Mouse (Mus musculus): ENCODE data around the gene Kit.
A peak's percentile ranks its signal among the peaks of the same experiment; 100 is the strongest.

Gene Kit

DNA sequence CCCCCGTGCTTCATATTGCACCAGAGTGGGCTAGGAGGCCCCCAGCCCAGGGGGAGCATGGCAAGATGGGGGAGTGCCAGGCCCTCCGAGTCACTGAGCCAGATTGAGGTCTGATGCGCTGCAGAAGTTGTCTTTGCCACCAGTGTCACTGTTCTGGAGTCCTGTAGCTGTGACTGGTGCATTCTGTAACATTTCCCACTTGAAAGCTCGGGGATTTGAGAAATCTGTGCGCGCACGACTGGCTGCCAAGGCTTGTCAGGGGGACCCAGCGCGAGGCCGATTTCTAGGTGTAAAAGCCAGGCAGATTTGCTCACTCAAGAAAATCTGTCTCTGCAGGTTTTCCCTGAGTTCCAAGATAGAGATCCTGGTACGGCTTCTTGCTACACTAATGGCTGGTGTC is 16.9 kb downstream of the Kit start:
- peak; percentile 35 for DNase-seq

DNA sequence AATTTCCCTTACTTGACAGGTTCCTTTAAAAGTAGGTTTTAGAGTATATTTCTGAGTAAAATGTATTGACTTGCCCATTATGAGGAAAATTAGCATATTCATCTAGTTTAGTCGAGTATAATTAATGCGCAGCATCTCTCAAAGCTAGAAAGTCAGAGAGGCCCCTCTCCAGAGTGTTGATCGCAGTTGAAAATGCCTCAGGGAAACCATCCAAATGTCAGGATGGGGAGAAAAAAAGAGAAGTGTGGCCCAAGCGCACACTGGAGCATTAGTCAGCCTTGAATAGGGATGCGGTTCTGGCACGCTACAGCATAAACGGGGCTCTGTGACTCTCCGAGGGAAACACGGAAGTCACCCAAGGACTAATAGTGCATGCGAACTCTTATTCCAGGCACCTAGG is 20.6 kb downstream of the Kit start:
- DNase-seq: no peak

- no peak for DNase-seq
Measured at GRCm38 (mm10) chr5:75596211-75596610, 21.5 kb downstream of the Kit start.

- no peak for DNase-seq
Measured at GRCm38 (mm10) chr5:75597316-75597715, 22.6 kb downstream of the Kit start.

DNA sequence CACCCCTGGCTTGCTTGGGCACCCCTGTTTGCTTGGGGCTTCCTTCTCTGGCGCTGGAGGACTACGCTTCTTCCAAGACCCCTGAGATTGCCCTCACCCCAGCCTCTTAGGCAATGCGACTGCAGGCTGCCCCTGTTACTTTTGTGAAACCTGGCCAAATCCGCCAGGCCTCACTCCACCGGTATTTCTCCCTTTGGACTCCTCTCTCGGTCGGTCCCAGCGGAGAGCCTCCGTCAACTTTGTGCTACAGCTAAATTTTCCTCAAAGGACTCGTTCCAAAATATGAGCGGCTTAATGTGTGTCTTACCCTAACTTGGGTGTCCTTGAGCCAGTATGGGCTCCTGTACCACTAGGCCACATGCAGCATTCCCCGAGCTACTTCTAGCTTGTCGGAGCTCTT is 23.8 kb downstream of the Kit start:
- no peak for DNase-seq

DNA sequence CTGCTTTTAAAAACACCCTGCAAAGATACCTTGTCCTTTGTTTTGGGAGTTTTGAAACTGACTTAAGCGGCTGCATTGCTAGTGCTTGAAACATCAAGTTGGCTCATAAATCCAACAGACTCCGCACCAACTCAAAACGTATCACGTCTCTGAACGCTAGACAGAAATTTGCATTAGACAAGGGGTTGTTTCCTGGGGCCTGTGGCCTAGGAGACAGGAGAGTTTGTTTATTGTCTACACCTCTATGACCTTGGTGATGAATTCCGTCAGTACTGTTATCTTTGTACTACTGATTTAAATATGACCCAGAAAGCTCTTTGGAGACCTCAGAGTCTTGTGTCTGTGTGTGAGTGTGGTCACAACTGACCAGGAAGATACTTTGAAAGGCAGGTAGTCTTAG is 25.3 kb downstream of the Kit start:
- DNase-seq: no peak

DNA sequence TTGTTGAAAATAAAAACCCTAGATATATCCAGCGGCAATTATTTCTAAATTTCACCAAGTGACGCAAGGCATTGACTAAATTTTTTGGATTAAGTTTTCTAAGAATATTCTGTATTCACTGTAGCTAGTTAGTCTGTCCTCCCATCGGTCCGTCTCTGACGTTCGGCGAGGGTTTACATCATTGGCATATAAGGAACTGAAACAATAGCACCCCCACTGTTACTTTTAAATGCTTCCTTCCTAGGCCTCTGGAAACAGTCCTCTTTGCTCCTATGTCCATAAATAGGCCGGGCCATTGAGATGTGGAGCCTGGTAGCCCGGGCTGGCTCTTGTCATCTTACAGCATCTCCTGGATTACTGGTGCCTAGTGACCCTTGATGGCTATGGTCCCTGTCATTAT is 29.5 kb downstream of the Kit start:
- no peak for DNase-seq

- DNase-seq: no peak
Measured at GRCm38 (mm10) chr5:75606898-75607297, 32.2 kb downstream of the Kit start.

DNA sequence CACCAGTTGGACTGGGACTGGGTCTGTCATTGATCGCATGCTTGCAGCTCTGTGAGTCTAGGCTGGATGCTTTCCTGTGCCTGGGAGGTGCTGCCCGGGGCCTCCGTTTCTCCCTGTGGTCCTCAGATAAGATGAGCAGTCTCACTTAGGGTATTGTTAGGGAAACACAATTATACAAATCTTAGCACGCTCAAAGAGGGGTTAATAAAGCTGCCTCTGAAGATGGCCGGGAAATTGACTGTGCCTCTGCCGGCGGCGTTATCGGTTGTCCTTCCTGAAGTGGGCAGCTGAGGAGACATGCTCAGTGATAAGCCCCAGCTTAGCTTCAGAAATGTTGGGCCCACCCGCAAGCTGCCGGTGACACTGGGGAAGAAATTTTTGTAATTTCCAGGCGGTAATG is 33.3 kb downstream of the Kit start:
- no peak for DNase-seq

DNA sequence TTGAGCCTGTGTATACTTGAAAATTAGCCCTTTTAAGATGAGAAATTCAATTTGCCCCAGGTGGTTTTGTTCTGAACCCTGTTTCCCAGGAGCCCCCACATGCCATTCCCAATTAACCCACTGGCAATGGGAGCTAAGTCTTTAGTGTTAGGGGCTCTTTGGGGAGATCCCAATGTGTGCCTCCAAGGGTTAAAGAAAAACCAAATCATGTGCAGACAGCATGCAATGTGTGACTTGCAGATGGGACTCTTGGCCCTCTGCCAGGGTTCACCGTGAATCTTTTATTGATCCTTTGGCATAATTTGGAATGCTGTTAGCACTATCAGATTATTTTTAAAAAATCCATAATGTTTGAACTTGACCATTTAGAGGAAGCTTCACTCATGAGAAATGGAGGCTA is 37.7 kb downstream of the Kit start:
- no peak for DNase-seq

GRCm38 (mm10) chr5:75612926-75613325 is 38.2 kb downstream of the Kit start:
- no peak for DNase-seq

DNA sequence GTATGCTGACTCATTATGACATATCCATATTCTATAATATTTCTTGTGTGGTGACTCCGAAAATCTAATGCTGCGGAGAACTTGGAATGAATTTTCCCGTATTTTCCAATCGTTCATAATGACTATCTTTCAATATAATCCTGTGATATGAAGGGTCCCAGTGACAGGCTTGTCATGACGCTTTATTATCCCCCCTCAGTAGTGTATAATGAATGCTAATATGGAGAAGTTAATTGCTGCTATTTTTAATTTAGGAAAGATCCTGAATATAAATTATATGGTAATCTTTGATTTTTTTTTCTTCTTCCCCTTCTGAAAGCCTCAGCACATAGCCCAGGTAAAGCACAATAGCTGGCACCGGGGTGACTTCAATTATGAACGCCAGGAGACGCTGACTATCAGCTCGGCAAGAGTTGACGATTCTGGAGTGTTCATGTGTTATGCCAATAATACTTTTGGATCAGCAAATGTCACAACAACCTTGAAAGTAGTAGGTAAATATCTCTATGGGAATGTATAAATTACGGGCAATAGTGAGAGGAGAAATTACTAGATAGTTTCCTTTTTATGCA is 40.4 kb downstream of the Kit start:
- no peak for DNase-seq

- DNase-seq: no peak
Measured at GRCm38 (mm10) chr5:75615624-75616023, 40.9 kb downstream of the Kit start.

- no peak for DNase-seq
Measured at GRCm38 (mm10) chr5:75622401-75622800, 47.7 kb downstream of the Kit start.

- no peak for DNase-seq
Measured at GRCm38 (mm10) chr5:75623007-75623406, 48.3 kb downstream of the Kit start.

DNA sequence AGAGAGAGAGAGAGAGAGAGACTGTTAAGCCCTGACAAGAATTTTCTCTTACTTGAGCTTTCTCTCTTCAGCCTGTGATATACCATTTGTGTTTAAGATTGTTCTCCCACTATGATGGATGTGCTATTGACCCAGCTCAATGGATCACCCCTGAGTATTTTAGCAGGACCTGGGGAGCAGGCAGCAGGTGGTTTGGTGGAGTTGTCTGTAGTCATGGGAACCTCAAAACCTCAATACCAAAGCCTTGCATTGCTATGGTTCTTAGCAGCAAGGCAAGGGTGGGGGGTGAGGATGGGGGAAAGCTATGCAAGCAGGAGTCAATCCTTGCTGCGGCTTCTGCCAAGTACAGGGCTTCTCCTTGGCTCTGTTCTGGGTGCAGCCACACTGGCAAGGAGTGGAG is 48.8 kb downstream of the Kit start:
- no peak for DNase-seq

GRCm38 (mm10) chr5:75623993-75624706 is 49.4 kb downstream of the Kit start:
- no peak for DNase-seq

- no peak for DNase-seq
Measured at GRCm38 (mm10) chr5:75625059-75625458, 50.3 kb downstream of the Kit start.

- no peak for DNase-seq
Measured at GRCm38 (mm10) chr5:75626284-75626683, 51.6 kb downstream of the Kit start.

- DNase-seq: no peak
Measured at GRCm38 (mm10) chr5:75626703-75627102, 52.0 kb downstream of the Kit start.

DNA sequence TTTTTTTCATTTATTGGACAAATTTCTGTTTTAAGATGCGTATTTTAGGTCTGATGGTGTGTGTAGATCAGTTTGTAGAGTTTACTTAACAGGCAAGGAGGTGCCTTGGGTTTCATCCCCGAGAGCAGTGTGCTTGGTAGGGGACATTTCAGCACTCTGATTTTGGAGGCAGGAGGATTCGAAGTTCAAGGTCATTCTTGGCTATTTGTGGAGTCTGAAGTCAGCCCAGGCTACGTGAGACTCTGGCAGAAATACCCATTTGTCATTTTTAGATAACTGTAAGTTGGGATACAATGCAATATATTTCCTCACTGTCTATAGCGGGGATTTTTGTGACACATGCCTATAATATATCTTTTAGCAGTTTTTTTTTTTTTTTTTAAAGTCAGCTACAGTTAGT is 57.5 kb downstream of the Kit start:
- no peak for DNase-seq

DNA sequence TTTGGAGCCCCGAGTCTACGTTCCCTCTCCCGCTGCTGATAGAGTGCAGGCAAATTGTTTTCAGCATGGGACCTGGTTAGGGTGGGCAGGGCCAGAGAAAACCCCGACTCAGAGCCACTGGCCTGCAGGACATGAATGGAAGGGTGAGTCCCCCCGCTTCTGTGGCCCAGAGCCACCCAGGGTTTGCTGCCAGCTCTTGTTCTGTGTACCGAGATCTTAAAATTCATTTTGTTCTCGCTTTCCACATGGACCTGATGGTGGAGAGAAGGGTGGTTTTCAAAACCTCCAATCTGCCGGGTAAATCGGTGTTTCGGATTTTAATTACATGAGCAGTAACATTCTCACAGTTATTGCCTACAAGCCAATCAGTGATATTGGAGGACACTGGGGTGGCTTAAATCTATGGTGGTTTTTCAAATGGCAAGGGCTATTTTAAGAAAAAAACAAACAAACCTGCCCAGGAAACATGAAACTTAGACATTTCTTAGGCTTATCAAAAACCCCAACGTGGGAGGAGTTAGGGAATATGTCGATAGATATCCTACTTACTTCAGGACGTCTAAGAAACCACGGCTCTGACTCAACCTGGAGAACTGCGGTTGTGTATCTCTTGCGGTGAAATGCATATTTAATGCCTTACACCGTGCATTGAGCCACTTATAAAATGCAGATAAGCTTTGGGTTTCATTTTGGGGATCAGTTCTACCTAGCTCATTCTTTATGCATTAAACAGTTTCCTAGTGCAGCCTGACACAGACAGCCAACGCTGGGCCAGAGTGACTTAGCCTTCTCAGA is 58.3 kb downstream of the Kit start:
- no peak for DNase-seq

- DNase-seq: no peak
Measured at GRCm38 (mm10) chr5:75635385-75635784, 60.7 kb downstream of the Kit start.

GRCm38 (mm10) chr5:75640637-75641036 is 65.9 kb downstream of the Kit start:
- no peak for DNase-seq
